Mouse (Mus musculus) megakaryocyte, embryonic 14.5 days (primary cell): ENCODE results near the gene Slc36a2.

Experiments used
- FLI1 ChIP-seq: IDR thresholded peaks from 2 replicates; pipeline ENCODE4 v1.6.1; 2012; ENCODE audit warnings: low read length, inconsistent platforms, mixed read lengths
- GATA1 ChIP-seq: IDR thresholded peaks from 3 replicates; pipeline ENCODE4 v1.6.1; 2012; ENCODE audit warnings: mixed read lengths, low read length, inconsistent platforms, borderline replicate concordance

- TF ChIP-seq GATA1 (no peak), FLI1 (no peak)
These were observed 46.2 kb upstream of the Slc36a2 start for GRCm38 (mm10) chr11:55231034-55231433.
